Mouse (Mus musculus): Measurements from ENCODE around the gene Tppp2.

- TF ChIP-seq ZNF384 (IDR thresholded peaks at IDR 0.05; ENCODE audit: low read depth, low read length) = peak; percentile 81
- TF ChIP-seq ZC3H11A (IDR thresholded peaks at IDR 0.05; ENCODE audit: borderline replicate concordance, low read depth, low read length) = no peak
- TF ChIP-seq MAFK (IDR thresholded peaks at IDR 0.05; ENCODE audit: insufficient read depth, low read depth, low read length) = no peak
- no peak for TF ChIP-seq HCFC1 (IDR thresholded peaks at IDR 0.05; ENCODE audit: borderline replicate concordance, insufficient read depth, low read length)
- TF ChIP-seq CHD2 (IDR thresholded peaks at IDR 0.05; ENCODE audit: low read depth, low read length) = no peak
Observed at GRCm38 (mm10) chr14:51883527-51884030, 34.6 kb upstream of the Tppp2 start.

Measured in ES-E14 (cell line).